Mouse (Mus musculus): ENCODE measurements at regions not wholly inside any gene's neighbourhood (a gene's known extent, or its start where the extent isn't known, plus 50 kb on each side); places are given as distances from the start of the nearest gene placed in this dataset.

- no peak for DNase-seq (ENCODE audit: low spot score in 2 of 2)
- intact Hi-C loops (cut with DNase I), result no loop called here
Measured at GRCm38 (mm10) chr4:119057826-119058225, 50.7 kb upstream of the Slc2a1 start.
